Mouse (Mus musculus): ENCODE data around the gene Thap12.
A peak's percentile ranks its signal among the peaks of the same experiment; 100 is the strongest.

Thap12 gene

DNA sequence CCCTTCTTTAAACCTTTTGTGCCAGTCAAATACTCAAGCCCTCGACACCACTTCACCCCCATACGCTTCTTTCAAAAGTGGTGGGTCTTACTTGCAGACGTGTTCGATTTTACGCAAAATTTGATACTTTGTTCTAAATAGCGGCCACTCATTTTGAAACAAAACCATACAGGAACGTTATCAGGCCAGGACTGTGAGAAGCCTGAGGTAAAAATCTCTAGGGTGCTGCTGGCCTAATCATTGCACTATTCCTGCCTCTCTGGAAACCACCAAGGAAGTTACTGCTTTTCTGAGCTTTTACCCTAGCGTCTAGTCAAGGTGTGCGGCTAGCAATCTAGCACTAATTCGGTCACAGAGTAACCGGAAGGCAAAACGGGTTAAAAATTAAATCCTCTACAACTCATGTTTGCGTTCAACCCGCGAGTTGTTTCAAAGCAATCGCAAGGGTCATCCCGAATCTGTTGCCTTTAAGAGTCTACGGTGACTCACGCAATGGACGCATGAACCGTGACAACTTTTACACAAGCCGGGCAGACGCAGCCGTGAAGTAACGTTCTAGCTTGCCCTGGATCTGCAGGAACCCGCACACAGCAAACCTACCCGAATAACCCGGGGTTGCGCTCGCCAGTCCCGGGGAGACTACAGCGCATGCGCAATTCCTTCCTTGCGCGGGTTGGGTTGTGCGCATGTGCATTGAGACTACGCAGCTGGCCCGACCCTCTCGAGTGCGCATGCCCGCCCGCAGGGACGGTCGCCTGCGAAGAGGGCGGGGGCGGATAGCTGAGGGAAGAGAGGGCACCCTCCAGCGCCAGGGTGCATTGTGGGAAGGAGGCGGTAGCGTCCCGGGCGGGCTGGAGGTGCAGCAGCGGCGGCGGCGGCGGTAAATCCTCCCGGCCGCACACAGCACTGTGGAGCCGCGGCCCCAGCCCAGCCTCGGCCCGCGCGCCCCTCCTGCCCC, at the start of gene Thap12:
Thap12 (plus strand) TSS at position 821 of the 958 bp plus-strand sequence.
- DNase-seq (ENCODE audit: low spot score in 2 of 2) = peak; percentile 98 to 99

DNA sequence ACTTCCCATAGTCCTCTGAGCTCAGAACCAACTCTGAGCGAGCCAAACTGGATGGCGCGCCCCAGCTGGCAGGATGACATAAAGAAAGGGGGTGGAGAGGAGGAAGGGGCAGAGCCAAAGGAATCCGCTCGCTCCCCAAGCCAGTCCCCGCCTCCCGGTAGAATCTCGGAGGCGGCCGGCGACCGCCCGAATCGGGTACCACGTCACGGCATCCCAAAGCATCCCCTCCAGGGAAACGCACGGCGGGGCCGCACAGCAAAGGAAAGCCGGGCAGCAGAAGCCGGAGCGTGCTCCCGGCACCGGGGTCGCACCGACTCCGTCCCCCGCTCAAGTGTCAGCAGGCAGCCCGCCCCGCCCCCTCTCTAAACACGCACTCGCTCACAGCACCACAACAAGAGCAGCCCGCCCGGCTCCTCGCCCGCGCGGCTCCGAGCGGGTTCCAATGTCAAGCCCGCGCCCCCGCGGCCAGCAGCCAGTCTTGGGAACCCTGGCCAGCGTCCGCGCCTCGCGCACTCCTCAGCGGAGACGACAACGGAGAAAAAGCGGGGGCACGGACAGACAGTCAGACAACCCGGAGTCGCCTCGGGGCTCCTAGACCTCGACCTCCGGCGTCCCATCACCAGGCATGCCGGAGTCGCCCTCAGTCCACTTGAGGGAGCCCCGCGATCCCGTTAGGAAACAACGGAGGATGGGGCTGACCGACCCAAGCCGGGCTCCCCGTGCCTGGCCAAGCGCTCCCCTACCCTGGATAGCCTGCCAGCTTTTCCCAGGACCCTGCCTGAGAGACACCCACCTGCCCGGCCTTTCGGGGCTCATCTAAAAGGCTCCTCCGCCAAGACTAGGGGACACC, 47.0 kb upstream of the Thap12 start:
- DNase-seq (ENCODE audit: low spot score in 2 of 2) = peak; percentile 75 to 76

GRCm38 (mm10) chr7:98656531-98657221, 46.2 kb upstream of the Thap12 start, which contains the start of gene Emsy:
Gene Emsy, minus strand, starts transcription at chr7:98656783.
- peak; percentile 90 to 98 for DNase-seq (ENCODE audit: low spot score in 2 of 2)

GRCm38 (mm10) chr7:98665166-98665565, 37.7 kb upstream of the Thap12 start:
- no peak for DNase-seq (ENCODE audit: low spot score in 2 of 2)

DNA sequence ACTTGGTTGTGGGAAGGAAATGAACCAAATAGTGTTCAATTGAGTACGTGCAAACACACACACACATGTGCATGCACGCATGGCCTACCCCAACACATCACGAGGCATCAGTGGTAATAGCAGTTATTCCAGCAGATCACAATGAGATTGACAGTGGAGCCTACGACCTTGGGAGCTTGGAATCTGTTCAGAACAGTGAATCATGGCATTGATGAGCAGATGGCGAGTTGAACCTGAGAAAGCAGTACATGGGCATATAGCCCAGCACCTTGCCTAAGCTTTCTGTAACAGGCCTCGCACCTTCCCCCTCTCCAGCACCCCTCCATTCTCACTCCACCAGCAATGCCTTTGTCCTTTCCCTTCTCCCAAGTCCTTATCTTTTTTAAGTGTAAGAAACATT, 37.2 kb upstream of the Thap12 start:
- DNase-seq (ENCODE audit: low spot score in 2 of 2) = no peak

- DNase-seq (ENCODE audit: low spot score in 2 of 2) = no peak
Measured at GRCm38 (mm10) chr7:98667956-98668746, 34.8 kb upstream of the Thap12 start.

GRCm38 (mm10) chr7:98670831-98671230, 32.1 kb upstream of the Thap12 start:
- no peak for DNase-seq (ENCODE audit: low spot score in 2 of 2)

- DNase-seq (ENCODE audit: low spot score in 2 of 2) = no peak
Measured at GRCm38 (mm10) chr7:98671416-98671815, 31.5 kb upstream of the Thap12 start.

- DNase-seq (ENCODE audit: low spot score in 2 of 2) = no peak
Measured at GRCm38 (mm10) chr7:98672241-98672955, 30.5 kb upstream of the Thap12 start.

- DNase-seq (ENCODE audit: low spot score in 2 of 2) = no peak
Measured at GRCm38 (mm10) chr7:98674344-98674743, 28.6 kb upstream of the Thap12 start.

- DNase-seq (ENCODE audit: low spot score in 2 of 2) = no peak
Measured at GRCm38 (mm10) chr7:98677511-98677910, 25.4 kb upstream of the Thap12 start.

GRCm38 (mm10) chr7:98678441-98678840, 24.5 kb upstream of the Thap12 start:
- no peak for DNase-seq (ENCODE audit: low spot score in 2 of 2)

GRCm38 (mm10) chr7:98680691-98681090, 22.2 kb upstream of the Thap12 start:
- DNase-seq (ENCODE audit: low spot score in 2 of 2) = no peak

DNA sequence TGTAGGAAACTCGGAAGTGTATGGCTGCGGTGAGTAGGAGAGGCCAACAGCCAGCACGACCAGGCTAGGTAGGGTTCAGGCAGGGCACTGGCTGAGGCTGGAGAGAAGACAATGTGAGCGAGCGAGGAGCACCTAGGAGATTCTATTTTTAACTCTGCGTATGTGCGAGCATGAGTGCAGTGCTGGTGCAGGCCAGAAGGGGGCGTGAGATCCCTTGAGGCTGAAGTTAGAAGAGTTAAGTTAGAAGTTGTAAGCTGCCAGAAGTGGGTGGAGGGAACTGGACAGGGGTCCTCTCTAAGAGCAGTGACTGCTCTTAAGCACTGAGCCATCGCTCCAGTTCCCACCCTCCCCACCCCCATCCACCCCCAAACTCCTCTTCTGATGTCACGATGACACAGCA, 20.1 kb upstream of the Thap12 start:
- DNase-seq (ENCODE audit: low spot score in 2 of 2) = no peak

GRCm38 (mm10) chr7:98685895-98686294, 17.0 kb upstream of the Thap12 start:
- DNase-seq (ENCODE audit: low spot score in 2 of 2) = no peak

DNA sequence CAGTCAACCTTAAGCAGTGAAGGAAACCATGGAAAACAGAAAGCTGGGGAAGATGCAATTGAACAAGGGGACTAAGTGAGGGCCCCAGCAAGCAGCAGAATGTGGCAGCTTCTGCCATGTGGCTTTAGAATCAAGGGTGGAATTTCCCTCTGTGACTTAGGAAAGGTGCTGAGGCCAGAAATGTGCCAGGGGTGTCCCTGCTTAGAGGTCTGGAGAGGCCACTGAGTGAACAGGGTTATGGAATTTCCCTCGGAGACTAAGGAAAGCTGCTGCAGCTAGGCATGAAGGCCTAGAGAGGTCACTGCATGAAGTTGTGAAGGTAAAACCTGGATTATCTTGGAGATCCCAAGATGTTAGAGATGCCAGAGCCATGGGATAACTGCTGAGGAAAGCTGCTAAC, 12.8 kb upstream of the Thap12 start:
- no peak for DNase-seq (ENCODE audit: low spot score in 2 of 2)

DNA sequence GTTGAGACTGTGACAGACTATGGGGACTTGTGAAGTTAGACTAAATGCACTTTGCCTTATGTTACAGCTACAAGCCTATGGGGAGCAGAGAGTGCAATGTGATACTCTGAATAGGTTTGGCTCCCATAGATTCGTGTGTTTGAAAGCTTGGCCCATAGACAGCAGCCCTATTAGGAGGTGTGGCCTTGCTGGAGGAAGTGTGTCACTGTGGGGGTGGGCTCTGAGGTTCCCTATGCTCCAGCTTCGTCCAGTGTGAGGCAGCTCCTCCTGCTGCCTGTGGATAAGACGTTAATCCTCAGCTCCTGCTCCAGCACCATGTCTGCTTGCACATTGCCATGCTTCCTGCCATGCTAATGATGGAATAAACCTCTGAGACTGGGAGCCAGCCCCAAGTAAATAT, 12.1 kb upstream of the Thap12 start:
- no peak for DNase-seq (ENCODE audit: low spot score in 2 of 2)

DNA sequence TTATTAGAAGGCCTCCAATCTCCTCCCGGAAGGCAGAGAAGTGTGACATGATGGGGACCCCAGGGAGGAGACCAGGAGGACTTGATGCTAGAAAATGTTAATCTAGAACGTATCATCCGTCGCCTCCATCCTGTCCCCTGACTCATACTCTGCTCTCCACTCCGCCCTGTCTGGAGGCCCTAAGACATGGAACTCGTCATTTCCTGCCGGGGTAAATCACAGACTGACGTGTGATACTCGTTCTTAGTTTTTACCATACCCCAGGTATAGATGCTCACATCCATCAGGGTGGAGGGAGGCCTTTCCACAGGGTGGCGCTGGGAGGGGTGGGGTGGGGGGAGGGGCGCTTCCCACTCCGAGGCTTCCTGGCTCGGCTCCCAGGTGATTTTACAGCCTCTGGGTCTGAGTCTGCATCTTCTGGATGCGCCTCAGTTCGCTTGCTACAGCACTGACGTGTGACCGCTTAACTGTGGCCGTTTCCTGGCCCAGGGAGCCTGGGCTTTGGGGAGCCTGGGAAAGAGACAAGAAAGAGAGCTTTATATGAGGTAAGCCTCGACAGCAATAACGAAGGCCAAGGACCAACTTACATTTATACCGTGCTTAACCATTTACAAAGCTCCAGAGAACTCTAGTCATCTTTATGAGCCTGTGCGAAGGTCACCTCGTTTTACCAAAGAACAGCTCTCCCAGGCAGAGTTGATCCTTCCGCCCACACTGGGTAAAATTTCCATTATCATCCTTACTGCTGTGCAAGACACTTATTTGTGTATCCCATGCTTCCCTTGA, 9.9 kb upstream of the Thap12 start:
- no peak for DNase-seq (ENCODE audit: low spot score in 2 of 2)

DNA sequence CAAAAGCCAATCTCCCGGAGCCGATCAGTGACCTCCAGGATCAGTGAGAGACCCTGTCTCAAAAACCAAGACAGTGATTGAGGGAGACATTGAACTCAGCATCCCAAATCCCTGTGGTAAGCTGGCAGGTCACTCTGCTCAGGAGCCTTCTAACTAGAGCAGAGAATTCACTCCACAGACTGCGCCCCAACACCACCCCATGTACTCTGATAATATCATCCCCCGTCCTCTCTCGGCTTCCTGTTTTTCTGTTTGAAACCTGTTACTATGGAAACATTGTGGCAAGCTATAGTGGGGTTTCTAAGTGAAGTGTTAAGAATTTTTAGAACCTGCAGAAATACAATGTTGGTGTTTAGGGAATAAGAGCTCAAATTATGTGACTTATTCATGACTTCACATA, 8.9 kb upstream of the Thap12 start:
- DNase-seq (ENCODE audit: low spot score in 2 of 2) = no peak

GRCm38 (mm10) chr7:98697496-98697895, 5.4 kb upstream of the Thap12 start:
- no peak for DNase-seq (ENCODE audit: low spot score in 2 of 2)
